Mouse (Mus musculus): ENCODE data around the gene Psd. TPM values are rescaled to one million over a fixed set of nuclear protein-coding genes. Genes with fewer than 3 reads are reported as not detected.

Psd gene
- polyA plus RNA-seq, 1 experiment: 7.6 TPM

DNA sequence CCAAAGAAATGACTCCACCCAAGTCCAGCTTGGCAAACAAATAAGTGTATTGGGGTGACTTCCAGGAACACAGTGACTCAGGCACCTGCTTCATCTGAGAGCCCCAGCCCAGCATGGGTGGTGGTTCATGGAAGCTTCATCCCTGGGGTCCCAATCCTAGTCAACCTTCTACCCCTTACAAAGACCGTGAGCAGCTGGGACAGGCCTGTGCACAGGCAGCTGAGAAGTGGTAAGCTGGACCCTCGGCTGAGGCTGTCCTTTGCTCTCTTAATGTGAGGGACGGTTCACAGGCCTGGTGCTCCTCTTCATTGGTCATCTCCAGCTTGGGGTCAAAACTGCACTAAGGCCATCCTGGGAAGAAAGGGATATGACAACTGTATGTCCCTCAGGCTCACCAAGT, 39.4 kb downstream of the Psd start:
- TF ChIP-seq TAL1 (IDR thresholded peaks at IDR 0.05; ENCODE audit: low read length) (no peak), GATA1 (IDR thresholded peaks at IDR 0.05; ENCODE audit: low read length) (no peak)
- Histone ChIP-seq H3K4me3 (replicated peaks) (no peak overlapping the region), H3K9me3 (ENCODE audit: control insufficient read depth, low read length) (no peaks in the 10 kb centered on the region), H3K36me3 (ENCODE audit: control insufficient read depth) (peaks cover 39% of the 10 kb centered on the region), H3K27me3 (ENCODE audit: control insufficient read depth) (peaks cover 7% of the 10 kb centered on the region), H3K4me1 (ENCODE audit: control insufficient read depth) (no peaks in the 10 kb centered on the region)

DNA sequence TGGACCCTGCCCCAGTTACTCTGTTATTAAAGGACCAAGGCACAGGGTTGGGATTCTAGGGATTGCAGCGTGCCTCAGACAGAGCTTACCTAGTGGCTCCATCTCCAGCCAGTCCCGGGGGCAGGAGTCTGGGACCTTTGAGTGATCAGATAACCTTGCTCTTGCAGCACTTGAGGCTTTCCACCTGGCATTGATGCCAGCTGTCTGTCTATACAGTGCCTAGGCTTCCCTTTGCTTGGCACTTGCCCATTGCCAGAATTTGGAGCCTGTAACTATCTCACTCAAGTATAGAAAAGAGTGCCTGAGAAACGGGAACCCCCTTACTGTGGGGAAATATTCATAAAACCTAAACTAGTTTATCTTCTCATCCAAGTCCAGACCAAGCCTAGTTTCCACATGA, 40.0 kb downstream of the Psd start:
- Histone ChIP-seq H3K36me3 (ENCODE audit: control insufficient read depth) (peaks cover 45% of the 10 kb centered on the region), H3K9me3 (ENCODE audit: control insufficient read depth, low read length) (no peaks in the 10 kb centered on the region; the same call in 1 of the 2 replicates), H3K27me3 (ENCODE audit: control insufficient read depth) (peaks cover 3% of the 10 kb centered on the region; the same call in 1 of the 2 replicates), H3K4me1 (ENCODE audit: control insufficient read depth) (no peaks in the 10 kb centered on the region), H3K4me3 (replicated peaks) (no peak overlapping the region)
- TF ChIP-seq TAL1 (IDR thresholded peaks at IDR 0.05; ENCODE audit: low read length) (no peak), GATA1 (IDR thresholded peaks at IDR 0.05; ENCODE audit: low read length) (no peak)

DNA sequence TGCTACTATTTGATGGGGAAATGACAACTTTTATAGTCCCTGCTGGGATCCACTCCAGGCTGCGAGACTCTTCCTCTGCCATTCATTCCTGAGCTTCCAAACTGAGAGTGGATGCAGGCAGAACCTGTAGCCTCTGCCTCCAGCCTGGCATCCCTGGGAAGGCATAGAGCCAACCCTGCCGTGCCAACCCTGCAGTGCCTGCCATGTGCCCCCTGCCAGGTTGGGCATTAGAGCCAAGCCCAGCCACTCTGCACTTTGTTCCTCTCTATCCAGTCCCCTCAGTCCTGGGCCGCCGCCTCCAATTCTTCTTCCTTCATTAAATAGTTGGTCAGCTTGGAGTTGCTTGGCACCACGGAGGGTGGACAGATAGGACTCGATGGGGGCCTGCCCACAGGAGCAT, 40.9 kb downstream of the Psd start:
- Histone ChIP-seq H3K4me3 (replicated peaks) (no peak overlapping the region), H3K4me1 (ENCODE audit: control insufficient read depth) (no peaks in the 10 kb centered on the region), H3K36me3 (ENCODE audit: control insufficient read depth) (peaks cover 52% of the 10 kb centered on the region), H3K27me3 (ENCODE audit: control insufficient read depth) (no peaks in the 10 kb centered on the region), H3K9me3 (ENCODE audit: control insufficient read depth, low read length) (no peaks in the 10 kb centered on the region; the same call in 1 of the 2 replicates)
- TF ChIP-seq GATA1 (IDR thresholded peaks at IDR 0.05; ENCODE audit: low read length) (no peak), TAL1 (IDR thresholded peaks at IDR 0.05; ENCODE audit: low read length) (no peak)

DNA sequence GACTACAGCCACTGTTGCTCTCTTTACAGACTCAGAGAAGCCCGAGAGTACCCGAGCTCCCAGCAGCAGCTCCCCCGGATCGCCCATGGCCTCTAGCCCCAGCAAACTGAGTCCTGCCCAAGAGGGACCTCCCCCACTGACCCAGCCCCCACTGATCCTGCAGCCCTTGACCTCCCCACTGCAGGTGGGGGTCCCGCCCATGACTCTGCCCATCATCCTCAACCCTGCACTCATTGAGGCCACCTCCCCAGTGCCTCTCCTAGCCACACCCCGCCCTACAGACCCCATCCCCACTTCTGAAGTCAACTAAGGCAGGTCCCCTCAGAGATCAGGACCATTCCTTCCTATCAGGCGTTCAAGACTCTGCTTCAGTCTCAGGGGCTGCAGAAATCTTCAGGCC, 41.3 kb downstream of the Psd start:
- no peak overlapping the region for H3K4me3 ChIP-seq (replicated peaks)
- H3K4me1 ChIP-seq (ENCODE audit: control insufficient read depth): no peaks in the 10 kb centered on the region
- TF ChIP-seq GATA1 (IDR thresholded peaks at IDR 0.05; ENCODE audit: low read length) (no peak), TAL1 (IDR thresholded peaks at IDR 0.05; ENCODE audit: low read length) (no peak)
- H3K9me3 ChIP-seq (ENCODE audit: control insufficient read depth, low read length): no peaks in the 10 kb centered on the region; the same call in 1 of the 2 replicates
- peaks cover 55% of the 10 kb centered on the region for H3K36me3 ChIP-seq (ENCODE audit: control insufficient read depth)
- no peaks in the 10 kb centered on the region for H3K27me3 ChIP-seq (ENCODE audit: control insufficient read depth)

DNA sequence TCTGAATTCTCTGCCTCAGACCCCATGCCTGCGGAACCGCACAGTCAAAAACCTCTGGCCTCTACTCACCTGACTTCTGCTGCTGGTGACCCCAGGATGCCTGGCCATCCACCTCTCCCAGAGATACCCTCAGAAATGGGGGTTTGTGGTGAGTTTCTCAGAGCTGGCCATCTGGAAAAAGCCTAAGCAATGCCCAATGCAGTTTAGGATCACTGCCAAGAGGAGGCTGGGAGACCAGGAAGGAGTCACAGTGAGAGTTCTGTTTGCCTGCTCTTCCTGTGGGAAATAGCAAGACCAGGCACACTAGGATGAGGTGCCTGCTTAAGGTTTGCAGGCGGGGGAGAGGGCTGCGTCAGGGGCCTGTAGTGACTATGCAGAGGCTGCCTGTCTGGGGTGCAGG, 42.3 kb downstream of the Psd start:
- no peak for TF ChIP-seq TAL1 (IDR thresholded peaks at IDR 0.05; ENCODE audit: low read length)
- TF ChIP-seq GATA1 (IDR thresholded peaks at IDR 0.05; ENCODE audit: low read length): no peak
- Histone ChIP-seq H3K36me3 (ENCODE audit: control insufficient read depth) (peaks cover 64% of the 10 kb centered on the region), H3K4me1 (ENCODE audit: control insufficient read depth) (no peaks in the 10 kb centered on the region), H3K27me3 (ENCODE audit: control insufficient read depth) (no peaks in the 10 kb centered on the region), H3K4me3 (replicated peaks) (no peak overlapping the region), H3K9me3 (ENCODE audit: control insufficient read depth, low read length) (no peaks in the 10 kb centered on the region; the same call in 1 of the 2 replicates)

DNA sequence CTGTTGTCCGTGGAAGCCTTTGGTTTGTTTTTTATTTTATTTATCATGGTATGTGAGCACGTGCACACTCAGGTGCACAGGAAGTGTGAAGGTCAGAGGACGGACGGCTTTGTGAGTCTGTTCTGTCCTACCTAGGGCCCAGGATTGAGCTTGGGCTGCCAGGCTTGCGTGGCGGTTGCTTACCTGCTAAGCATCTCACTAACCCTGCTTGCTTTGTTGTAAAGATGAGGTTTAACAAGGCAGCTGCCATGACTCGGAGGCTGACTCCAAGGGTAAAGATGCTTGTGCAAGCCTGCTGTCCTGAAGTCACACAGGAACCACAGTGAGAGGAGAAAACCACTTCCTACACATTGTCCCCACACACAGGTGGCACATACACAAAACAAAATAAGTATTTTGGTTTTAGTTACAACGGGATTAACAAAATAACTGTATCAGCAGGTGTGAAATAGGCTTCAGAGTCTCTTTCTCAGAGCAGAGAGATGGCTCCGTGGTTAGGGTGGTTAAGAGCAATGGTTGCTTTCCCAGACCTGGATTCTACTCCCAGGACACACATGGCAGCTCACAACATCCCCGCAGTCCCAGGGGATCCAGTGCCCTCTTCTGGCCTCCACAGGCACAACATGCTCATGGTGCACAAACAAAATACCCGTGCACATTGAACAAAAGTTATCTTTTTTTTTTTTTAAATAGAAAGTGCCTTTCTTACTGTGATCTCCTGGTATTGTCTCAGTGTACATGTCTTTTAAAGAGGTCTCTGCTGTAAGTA, 44.7 kb downstream of the Psd start:
- Histone ChIP-seq H3K9me3 (ENCODE audit: control insufficient read depth, low read length) (no peaks in the 10 kb centered on the region; the same call in 1 of the 2 replicates), H3K4me3 (replicated peaks) (no peak overlapping the region), H3K27me3 (ENCODE audit: control insufficient read depth) (no peaks in the 10 kb centered on the region), H3K36me3 (ENCODE audit: control insufficient read depth) (peaks cover 77% of the 10 kb centered on the region), H3K4me1 (ENCODE audit: control insufficient read depth) (no peaks in the 10 kb centered on the region)
- TF ChIP-seq TAL1 (IDR thresholded peaks at IDR 0.05; ENCODE audit: low read length) (no peak), GATA1 (IDR thresholded peaks at IDR 0.05; ENCODE audit: low read length) (no peak)

DNA sequence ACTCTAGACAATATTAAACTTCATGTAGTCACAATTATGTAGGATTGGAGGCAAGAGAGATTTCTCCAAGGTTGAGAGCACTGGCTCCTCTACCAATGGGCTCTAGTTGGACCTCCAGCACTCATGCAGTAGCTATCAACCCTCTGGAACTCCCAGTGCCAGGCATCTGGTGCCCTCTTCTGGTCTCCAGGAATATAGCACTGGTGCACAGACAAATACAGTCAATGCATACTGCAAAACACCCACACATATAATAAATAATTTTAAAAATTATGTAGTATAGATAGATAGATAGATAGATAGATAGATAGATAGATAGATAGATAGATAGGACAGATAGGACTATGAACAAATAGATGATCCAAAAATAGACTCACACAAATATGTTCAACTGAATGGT, 51.6 kb downstream of the Psd start:
- Histone ChIP-seq H3K9me3 (ENCODE audit: control insufficient read depth, low read length) (no peaks in the 10 kb centered on the region; the same call in 1 of the 2 replicates), H3K27me3 (ENCODE audit: control insufficient read depth) (no peaks in the 10 kb centered on the region), H3K4me3 (replicated peaks) (no peak overlapping the region), H3K4me1 (ENCODE audit: control insufficient read depth) (no peaks in the 10 kb centered on the region), H3K36me3 (ENCODE audit: control insufficient read depth) (peaks cover 65% of the 10 kb centered on the region)
- no peak for TF ChIP-seq GATA1 (IDR thresholded peaks at IDR 0.05; ENCODE audit: low read length)

DNA sequence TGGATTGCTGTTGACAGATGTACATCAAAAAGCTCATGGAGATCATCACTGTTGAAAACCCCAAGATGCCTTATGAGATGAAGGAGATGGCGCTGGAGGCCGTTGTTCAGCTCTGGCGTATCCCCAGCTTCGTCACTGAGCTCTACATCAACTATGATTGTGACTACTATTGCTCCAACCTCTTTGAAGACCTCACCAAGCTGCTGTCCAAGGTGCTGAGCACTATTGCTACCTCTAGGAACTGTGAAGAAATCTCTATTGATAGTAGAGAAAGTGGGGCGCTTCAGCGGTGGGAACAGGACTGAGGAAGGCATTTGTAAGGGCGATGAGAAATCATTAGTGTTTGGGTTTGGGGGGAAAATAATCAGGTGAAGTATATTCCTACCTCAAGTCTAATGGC, 62.2 kb downstream of the Psd start:
- H3K4me3 ChIP-seq (replicated peaks): no peak overlapping the region
- no peaks in the 10 kb centered on the region for H3K27me3 ChIP-seq (ENCODE audit: control insufficient read depth)
- peaks cover 91% of the 10 kb centered on the region for H3K36me3 ChIP-seq (ENCODE audit: control insufficient read depth)
- no peaks in the 10 kb centered on the region for H3K9me3 ChIP-seq (ENCODE audit: control insufficient read depth, low read length)
- no peaks in the 10 kb centered on the region for H3K4me1 ChIP-seq (ENCODE audit: control insufficient read depth)
- TF ChIP-seq TAL1 (IDR thresholded peaks at IDR 0.05; ENCODE audit: low read length) (no peak), GATA1 (IDR thresholded peaks at IDR 0.05; ENCODE audit: low read length) (no peak)

Other genes with a start within 250 kb of the Psd start
- 0.02 TPM in 1 of 2 replicates, not detected in the other for gene Elovl3, start 195.3 kb downstream of the Psd start, polyA plus RNA-seq (2012)
- not detected in 2 replicates for gene Pitx3, start 178.8 kb downstream of the Psd start, polyA plus RNA-seq (2012)
- gene Gbf1, start 174.6 kb downstream of the Psd start, polyA plus RNA-seq (2012): 23.8 and 31.8 TPM in 2 replicates
- gene Nfkb2, start 22.8 kb downstream of the Psd start, polyA plus RNA-seq (2012): 5.5 and 7.4 TPM in 2 replicates
- 10.4 and 12.7 TPM in 2 replicates for gene Fbxl15, start 1.0 kb upstream of the Psd start, polyA plus RNA-seq (2012)
- 15.7 and 17.4 TPM in 2 replicates for gene Cuedc2, start 11.5 kb upstream of the Psd start, polyA plus RNA-seq (2012)
- gene Mfsd13a, start 14.0 kb upstream of the Psd start, polyA plus RNA-seq (2012): 0.20 and 0.73 TPM in 2 replicates
- not detected in 2 replicates for gene 2310034G01Rik, start 23.1 kb upstream of the Psd start, polyA plus RNA-seq (2012)
- gene Actr1a, start 68.6 kb upstream of the Psd start, polyA plus RNA-seq (2012): 4.0 and 5.4 TPM in 2 replicates
- gene Sufu, start 69.7 kb upstream of the Psd start, polyA plus RNA-seq (2012): 0.70 and 0.73 TPM in 2 replicates
- gene Trim8, start 174.5 kb upstream of the Psd start, polyA plus RNA-seq (2012): 4.2 and 5.2 TPM in 2 replicates
- 1.5 and 3.1 TPM in 2 replicates for gene Arl3, start 246.0 kb upstream of the Psd start, polyA plus RNA-seq (2012)
- 0.02 and 0.06 TPM in 2 replicates for gene Sfxn2, start 246.2 kb upstream of the Psd start, polyA plus RNA-seq (2012)

Measured in erythroblast, embryonic 14.5 days (primary cell).